Mouse (Mus musculus) erythroblast, embryonic 14.5 days (primary cell): ENCODE measurements around the gene Grm1. TPM values are rescaled to one million over a fixed set of nuclear protein-coding genes. Genes with fewer than 3 reads are reported as not detected.

Experiments used
- H3K27me3 ChIP-seq: 2 replicates; pipeline ENCODE4 v1.6.1; 2012; ENCODE audit warnings: inconsistent platforms; ENCODE audit not compliant: control insufficient read depth
- H3K36me3 ChIP-seq: 2 replicates; pipeline ENCODE4 v1.6.1; 2012; ENCODE audit warnings: mild to moderate bottlenecking, inconsistent platforms; ENCODE audit not compliant: control insufficient read depth
- H3K4me1 ChIP-seq: 2 replicates; pipeline ENCODE4 v1.6.1; 2012; ENCODE audit warnings: inconsistent platforms; ENCODE audit not compliant: control insufficient read depth
- H3K4me3 ChIP-seq: replicated peaks from 2 replicates; pipeline ENCODE3; 2012; ENCODE audit warnings: moderate library complexity, mild to moderate bottlenecking, inconsistent platforms
- H3K9me3 ChIP-seq: 2 replicates; pipeline ENCODE4 v1.6.1; 2012; ENCODE audit warnings: low read length, inconsistent platforms, mixed read lengths; ENCODE audit not compliant: control insufficient read depth
- GATA1 ChIP-seq: IDR thresholded peaks from 2 replicates; pipeline ENCODE4 v1.6.1; 2012; ENCODE audit warnings: low read length, inconsistent platforms, mixed read lengths
- TAL1 ChIP-seq: IDR thresholded peaks from 3 replicates; pipeline ENCODE4 v1.6.1; 2012; ENCODE audit warnings: low read length, inconsistent platforms, mixed read lengths
- polyA plus RNA-seq: library from polyadenylated mRNA; stranded (reverse); fragments of >175 nt; gene quantifications from 2 replicates; pipeline ENCODE4 v1.2.3, GENCODE M21; 2012

Gene Grm1
- polyA plus RNA-seq, 1 experiment = 0.01 TPM

DNA sequence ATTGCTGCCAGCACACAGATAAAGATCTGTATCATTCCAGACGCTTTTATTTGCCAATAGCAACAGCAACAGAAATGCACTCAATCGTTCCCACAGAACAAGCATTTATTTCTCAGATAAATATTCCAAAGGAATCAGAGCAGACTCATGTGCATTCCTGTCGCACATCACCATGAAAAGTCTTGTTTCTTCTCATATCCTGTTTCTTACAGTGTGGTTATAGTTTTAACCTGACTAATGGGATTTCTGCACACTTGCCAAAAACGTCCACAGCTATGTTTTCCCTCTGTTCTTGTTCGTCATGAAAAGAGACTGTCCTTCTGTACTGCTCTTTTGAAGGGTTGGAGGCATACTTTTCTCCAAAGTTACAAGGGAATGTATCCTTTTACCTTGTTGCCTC, 217.4 kb downstream of the Grm1 start:
- no peaks in the 10 kb centered on the region for H3K4me1 ChIP-seq
- H3K4me3 ChIP-seq = no peak overlapping the region
- H3K36me3 ChIP-seq = no peaks in the 10 kb centered on the region
- no peaks in the 10 kb centered on the region for H3K27me3 ChIP-seq
- no peaks in the 10 kb centered on the region for H3K9me3 ChIP-seq
- TF ChIP-seq GATA1 (no peak), TAL1 (no peak)

DNA sequence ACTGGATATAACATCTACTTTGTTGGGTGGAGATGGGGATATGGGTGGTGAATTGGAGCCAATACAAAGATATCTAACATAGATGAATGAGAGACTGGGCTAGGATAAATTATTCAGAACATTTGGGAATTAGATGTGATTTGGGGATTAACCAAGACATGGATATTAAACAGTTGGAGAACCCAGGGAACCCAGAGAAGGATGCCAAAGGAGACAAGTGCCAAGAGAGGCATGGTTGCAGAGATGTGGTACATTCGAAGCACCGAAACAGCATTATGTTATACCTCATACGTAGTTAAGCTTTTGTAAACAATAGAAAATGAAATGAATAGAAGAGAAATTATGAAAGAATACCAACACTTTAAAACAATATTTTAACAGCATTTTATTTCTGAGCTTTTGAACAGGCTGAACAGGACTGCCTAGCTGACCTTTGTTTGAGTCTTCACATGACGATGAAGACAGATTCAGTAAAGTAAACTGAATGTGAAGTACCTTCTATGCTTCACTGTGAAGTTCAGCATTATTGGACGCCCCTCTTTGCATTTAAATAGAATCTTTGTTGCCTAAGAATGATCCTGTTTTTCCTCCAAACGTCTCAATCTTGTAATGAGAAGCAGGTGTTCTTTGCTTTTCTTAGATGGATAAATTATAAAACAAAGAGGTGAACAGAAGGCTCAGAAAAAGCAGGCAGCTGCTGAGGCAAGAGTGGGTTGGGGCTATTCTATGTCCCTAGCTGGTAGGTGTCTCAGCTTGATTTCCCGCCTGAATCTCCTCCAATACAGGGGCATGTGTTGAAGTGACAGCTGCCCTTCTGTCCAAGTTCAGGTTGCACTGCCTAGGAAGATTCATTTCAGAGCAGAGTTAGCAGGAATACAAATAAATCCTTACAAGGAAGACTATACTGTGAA, 234.5 kb downstream of the Grm1 start:
- H3K4me1 ChIP-seq = no peaks in the 10 kb centered on the region
- no peaks in the 10 kb centered on the region for H3K27me3 ChIP-seq
- no peak overlapping the region for H3K4me3 ChIP-seq
- TF ChIP-seq GATA1 = no peak
- no peak for TF ChIP-seq TAL1
- H3K36me3 ChIP-seq = no peaks in the 10 kb centered on the region
- H3K9me3 ChIP-seq = no peaks in the 10 kb centered on the region

DNA sequence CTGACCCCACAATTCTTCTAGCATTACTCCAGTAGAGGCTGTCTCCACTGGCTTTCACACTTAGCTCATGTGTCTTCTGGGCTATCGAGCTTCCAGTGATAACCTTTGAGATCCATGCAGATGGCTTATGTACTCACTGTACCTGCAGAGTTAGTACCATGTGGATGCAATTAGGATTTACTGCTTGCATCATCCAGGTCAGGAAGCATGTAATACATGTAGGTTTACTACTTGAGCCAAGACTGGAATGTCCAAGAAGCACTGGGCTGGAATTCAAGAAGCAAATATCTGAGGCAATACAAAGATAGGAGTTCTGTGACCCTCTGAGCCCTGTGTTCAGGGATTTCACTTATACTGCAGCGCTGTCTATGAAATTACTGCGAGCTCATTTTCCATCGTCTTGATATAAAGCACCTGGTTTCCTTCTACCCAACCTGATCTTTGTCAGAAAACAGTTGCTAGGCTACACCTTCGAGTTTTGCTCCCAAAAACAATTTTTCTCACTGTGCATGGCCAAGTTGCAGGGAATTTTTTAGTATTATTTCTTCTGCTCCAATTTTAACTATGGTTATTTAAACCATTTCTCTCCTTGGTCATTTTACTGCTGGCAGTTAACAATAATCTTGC, 237.0 kb downstream of the Grm1 start:
- Histone ChIP-seq H3K9me3 (no peaks in the 10 kb centered on the region), H3K27me3 (no peaks in the 10 kb centered on the region), H3K4me3 (no peak overlapping the region), H3K36me3 (no peaks in the 10 kb centered on the region), H3K4me1 (no peaks in the 10 kb centered on the region)
- TF ChIP-seq GATA1 (no peak), TAL1 (no peak)

DNA sequence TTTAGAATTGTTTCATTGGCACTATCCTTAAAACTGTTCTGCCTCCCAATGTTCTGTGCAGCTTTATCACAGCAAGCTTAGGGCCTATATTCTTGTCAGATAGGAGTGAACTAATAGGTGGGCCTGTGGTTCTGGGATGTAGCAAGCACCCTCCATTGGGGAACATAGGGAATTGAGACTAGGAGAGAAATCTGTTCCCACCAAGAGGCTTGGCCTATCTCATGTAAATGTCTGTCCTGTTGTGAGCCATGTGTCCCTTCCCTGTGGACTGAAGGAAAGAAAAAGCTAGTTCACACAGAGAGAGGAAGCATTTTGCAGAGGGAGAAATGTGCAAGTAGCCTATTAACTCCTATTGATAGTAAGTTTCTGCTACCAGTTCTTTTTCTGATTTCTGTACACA, 246.8 kb downstream of the Grm1 start:
- Histone ChIP-seq H3K4me3 (no peak overlapping the region), H3K4me1 (no peaks in the 10 kb centered on the region), H3K27me3 (no peaks in the 10 kb centered on the region), H3K9me3 (peaks cover 3% of the 10 kb centered on the region; the same call in 1 of the 2 replicates), H3K36me3 (no peaks in the 10 kb centered on the region)
- TF ChIP-seq TAL1 (no peak), GATA1 (no peak)

DNA sequence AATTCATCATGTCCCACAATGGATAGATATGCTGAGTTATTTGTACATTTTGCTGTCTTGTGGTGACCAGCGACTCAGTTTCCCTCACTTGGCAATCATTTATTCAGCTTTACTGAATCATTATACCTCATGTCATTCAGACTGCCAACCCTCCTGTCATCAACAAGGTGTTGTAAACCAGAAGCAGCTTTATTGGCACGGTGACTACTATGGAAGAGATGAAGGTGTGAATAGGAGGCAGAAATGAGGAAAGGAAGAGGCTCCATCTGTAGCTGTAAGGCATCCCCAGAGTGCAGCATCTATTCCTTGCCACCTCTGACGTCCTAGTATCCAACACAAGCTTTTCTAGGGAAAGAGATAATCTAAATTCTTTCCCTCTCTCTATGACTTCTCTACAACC, 247.3 kb downstream of the Grm1 start:
- Histone ChIP-seq H3K9me3 (peaks cover 3% of the 10 kb centered on the region; the same call in 1 of the 2 replicates), H3K4me3 (no peak overlapping the region), H3K27me3 (no peaks in the 10 kb centered on the region), H3K36me3 (no peaks in the 10 kb centered on the region), H3K4me1 (no peaks in the 10 kb centered on the region)
- TF ChIP-seq TAL1 = no peak
- no peak for TF ChIP-seq GATA1

DNA sequence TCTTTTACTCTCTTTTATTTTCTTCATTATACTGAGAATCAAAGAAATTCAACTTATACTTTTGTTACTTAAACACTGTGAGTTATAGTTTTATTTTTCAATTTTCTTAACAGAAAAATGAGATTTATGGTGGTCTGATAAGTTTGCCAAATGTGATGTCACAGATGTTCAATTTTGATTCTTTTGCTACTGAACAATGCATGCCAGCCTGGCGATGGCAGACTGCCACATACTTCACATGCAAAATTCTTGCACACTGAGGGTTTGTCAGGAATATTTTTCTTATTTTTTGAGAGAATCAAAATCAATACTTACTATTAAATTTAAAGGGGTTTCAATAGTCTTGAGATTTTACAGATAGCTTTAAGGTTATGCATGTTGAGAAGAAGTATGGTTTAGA, 251.0 kb downstream of the Grm1 start:
- Histone ChIP-seq H3K4me3 (no peak overlapping the region), H3K27me3 (no peaks in the 10 kb centered on the region), H3K9me3 (no peaks in the 10 kb centered on the region), H3K36me3 (no peaks in the 10 kb centered on the region), H3K4me1 (no peaks in the 10 kb centered on the region)
- no peak for TF ChIP-seq TAL1
- no peak for TF ChIP-seq GATA1

DNA sequence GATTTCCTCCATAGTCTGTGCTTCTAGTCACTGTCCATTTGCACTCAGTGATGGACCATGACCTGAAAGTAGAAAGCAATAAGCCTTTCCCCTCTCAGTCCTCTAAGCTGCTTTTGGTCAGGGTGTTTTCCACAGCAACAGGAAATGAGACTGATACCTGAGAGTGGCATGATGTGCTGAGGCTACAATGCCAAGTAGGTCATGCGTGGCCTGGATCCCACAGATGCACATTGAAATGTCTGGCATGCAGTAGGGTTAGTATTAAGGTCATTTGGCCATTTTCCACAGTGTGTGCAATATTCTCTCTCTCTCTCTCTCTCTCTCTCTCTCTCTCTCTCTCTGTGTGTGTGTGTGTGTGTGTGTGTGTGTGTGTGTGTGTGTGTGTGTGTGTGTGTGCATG, 254.8 kb downstream of the Grm1 start:
- Histone ChIP-seq H3K27me3 (no peaks in the 10 kb centered on the region), H3K4me3 (no peak overlapping the region), H3K4me1 (no peaks in the 10 kb centered on the region), H3K36me3 (no peaks in the 10 kb centered on the region), H3K9me3 (no peaks in the 10 kb centered on the region)
- TF ChIP-seq TAL1 = no peak
- no peak for TF ChIP-seq GATA1

DNA sequence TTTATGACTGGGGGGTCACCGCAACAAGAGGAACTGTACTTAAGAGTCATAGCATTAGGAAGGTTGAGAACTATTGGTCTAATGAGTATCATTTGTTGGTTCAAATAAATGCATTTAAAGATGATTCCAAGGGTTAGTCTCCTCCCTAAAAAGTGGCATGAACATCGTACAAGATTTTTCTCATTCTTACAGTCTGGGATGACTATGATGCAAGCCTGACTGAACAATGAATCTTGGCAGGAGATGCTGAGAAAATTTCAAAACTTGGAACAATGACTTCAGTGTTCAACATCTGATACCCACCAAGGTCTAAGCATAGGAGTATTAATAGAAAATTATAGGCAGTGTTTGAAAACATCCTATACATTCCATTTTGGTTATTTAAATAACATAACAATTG, 264.1 kb downstream of the Grm1 start:
- TF ChIP-seq TAL1 (no peak), GATA1 (no peak)
- Histone ChIP-seq H3K4me1 (no peaks in the 10 kb centered on the region), H3K27me3 (no peaks in the 10 kb centered on the region), H3K36me3 (no peaks in the 10 kb centered on the region), H3K9me3 (no peaks in the 10 kb centered on the region), H3K4me3 (no peak overlapping the region)

DNA sequence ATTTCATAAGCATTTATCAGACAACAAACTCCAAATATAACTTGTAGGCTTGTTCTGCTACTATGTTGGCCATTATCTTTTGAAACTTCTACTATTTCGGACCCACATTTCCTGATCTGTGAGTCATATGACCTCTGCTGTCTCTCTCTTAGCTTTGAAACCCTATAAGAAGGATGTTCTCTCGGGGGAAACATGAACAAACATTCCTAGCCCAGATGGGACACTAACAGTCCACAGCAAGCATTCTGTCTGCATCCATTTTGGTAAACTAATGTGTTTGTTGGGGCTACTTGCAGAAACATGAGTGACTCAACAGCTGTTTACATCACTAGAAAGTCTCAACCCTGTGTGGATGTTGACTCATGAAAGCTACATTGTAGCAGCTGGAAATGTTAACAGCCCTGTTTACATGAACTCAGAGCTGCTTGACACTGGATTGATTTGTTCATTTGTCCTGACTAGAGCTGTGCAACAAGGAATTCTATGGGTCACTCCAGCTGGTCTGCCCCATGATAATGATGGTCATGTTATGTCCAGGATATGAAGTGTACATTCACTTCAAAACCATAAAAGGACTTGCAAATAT, 267.4 kb downstream of the Grm1 start:
- Histone ChIP-seq H3K36me3 (no peaks in the 10 kb centered on the region), H3K4me3 (no peak overlapping the region), H3K4me1 (no peaks in the 10 kb centered on the region), H3K9me3 (no peaks in the 10 kb centered on the region), H3K27me3 (no peaks in the 10 kb centered on the region)
- TF ChIP-seq GATA1 (no peak), TAL1 (no peak)
